Mouse (Mus musculus) hindbrain, embryonic 12.5 days (tissue): Measurements from ENCODE around the gene Tfam. TPM values are rescaled to one million over a fixed set of nuclear protein-coding genes. Genes with fewer than 3 reads are reported as not detected.
A peak's percentile ranks its signal among the peaks of the same experiment; 100 is the strongest.

Experiments
- ATAC-seq: fragments of 200-750 bp; cut with Nextera tagmentation; 2 replicates; pipeline ENCODE4 v1.8.0; 2017; ENCODE audit warnings: moderate TSS enrichment; ENCODE audit not compliant: low FRiP score
- H3K27ac ChIP-seq: fragments of 300-500 bp; sonication (generic); 2 replicates; pipeline ENCODE4 v1.5.1; 2016; ENCODE audit warnings: mild to moderate bottlenecking
- H3K27me3 ChIP-seq: fragments of 300-500 bp; sonication (generic); 2 replicates; pipeline ENCODE4 v1.6.1; 2016; ENCODE audit warnings: mild to moderate bottlenecking
- H3K36me3 ChIP-seq: fragments of 300-500 bp; sonication (generic); 2 replicates; pipeline ENCODE4 v1.6.1; 2016; ENCODE audit warnings: mild to moderate bottlenecking
- H3K4me1 ChIP-seq: fragments of 300-500 bp; sonication (generic); 2 replicates; pipeline ENCODE4 v1.6.1; 2016
- H3K4me2 ChIP-seq: fragments of 300-500 bp; sonication (generic); replicated peaks from 2 replicates; pipeline ENCODE4 v1.6.1; 2016; ENCODE audit warnings: mild to moderate bottlenecking
- H3K4me3 ChIP-seq: fragments of 300-500 bp; sonication (generic); 2 replicates; pipeline ENCODE4 v1.5.1; 2016; ENCODE audit warnings: mild to moderate bottlenecking
- H3K9ac ChIP-seq: fragments of 300-500 bp; sonication (generic); 2 replicates; pipeline ENCODE4 v1.6.1; 2016; ENCODE audit warnings: mild to moderate bottlenecking, moderate library complexity
- H3K9me3 ChIP-seq: fragments of 300-500 bp; sonication (generic); replicated peaks from 2 replicates; pipeline ENCODE4 v1.6.1; 2016; ENCODE audit warnings: mild to moderate bottlenecking
- WGBS: fragments of 180-500 bp; shearing (Covaris S2); methylation state at CpG from one replicate; pipeline ENCODE4 v1.1.7; 2016; 5-methylcytosine and 5-hydroxymethylcytosine counted together
- polyA plus RNA-seq: library from polyadenylated mRNA; unstranded; fragments of >200 nt; fragmentation: Nextera tagmentation; extraction: Ambion mirVana; gene quantifications from 2 replicates; pipeline ENCODE4 v1.2.1, GENCODE M21; 2016

The Tfam gene
- polyA plus RNA-seq, result 70.6 and 84.4 TPM in 2 replicates

GRCm38 (mm10) chr10:71238240-71238554, at the start of gene Tfam:
Tfam (minus strand) TSS chr10:71238280.
- Histone ChIP-seq H3K4me2 (peak within 1 kb of the TSS; percentile 79), H3K4me3 (peak within 1 kb of the TSS; percentile 79), H3K36me3 (peaks cover 21% of the 10 kb centered on the region), H3K9ac (peak within 1 kb of the TSS; percentile 80), H3K9me3 (no peaks in the 10 kb centered on the region), H3K27me3 (no peaks in the 10 kb centered on the region), H3K27ac (peak within 1 kb of the TSS; percentile 60), H3K4me1 (peaks cover 13% of the 10 kb centered on the region)
- ATAC-seq, result no peak
- WGBS, result 3% methylated on average over 7 of the region's 7 CpGs

GRCm38 (mm10) chr10:71285126-71285580, 47.1 kb upstream of the Tfam start, which contains the start of gene Ube2d1:
Ube2d1 (minus strand) TSS chr10:71285262.
- Histone ChIP-seq H3K27me3 (peaks cover 6% of the 10 kb centered on the region; the same call in 1 of the 2 replicates), H3K36me3 (0 out of 2 replicates have a peak, but pooled peaks cover 4% of the 10 kb centered on the region), H3K4me1 (peaks cover 35% of the 10 kb centered on the region), H3K9me3 (no peaks in the 10 kb centered on the region), H3K27ac (peak within 1 kb of the TSS; percentile 87), H3K9ac (peak within 1 kb of the TSS; percentile 95), H3K4me2 (peak within 1 kb of the TSS; percentile 66), H3K4me3 (peak within 1 kb of the TSS; percentile 97)
- ATAC-seq, result peak; percentile 96
- WGBS, result under 1% methylated on average over 50 of the region's 50 CpGs

GRCm38 (mm10) chr10:71284511-71285125, 46.5 kb upstream of the Tfam start:
- H3K36me3 ChIP-seq, result 0 out of 2 replicates have a peak, but pooled peaks cover 4% of the 10 kb centered on the region
- peak overlapping the region; percentile 97 for H3K4me3 ChIP-seq
- H3K9me3 ChIP-seq, result no peaks in the 10 kb centered on the region
- peak overlapping the region; percentile 87 for H3K27ac ChIP-seq
- WGBS, result under 1% methylated on average over 41 of the region's 41 CpGs
- H3K9ac ChIP-seq, result peak overlapping the region; percentile 95
- peaks cover 35% of the 10 kb centered on the region for H3K4me1 ChIP-seq
- peaks cover 6% of the 10 kb centered on the region; the same call in 1 of the 2 replicates for H3K27me3 ChIP-seq
- ATAC-seq, result peak; percentile 88
- H3K4me2 ChIP-seq, result peak overlapping the region; percentile 66

GRCm38 (mm10) chr10:71284131-71284510, 46.0 kb upstream of the Tfam start:
- H3K9me3 ChIP-seq, result no peaks in the 10 kb centered on the region
- WGBS, result 11% methylated on average over 8 of the region's 8 CpGs
- 0 out of 2 replicates have a peak, but pooled peaks cover 4% of the 10 kb centered on the region for H3K36me3 ChIP-seq
- H3K4me1 ChIP-seq, result peaks cover 35% of the 10 kb centered on the region
- peak overlapping the region; percentile 66 for H3K4me2 ChIP-seq
- H3K27ac ChIP-seq, result peak overlapping the region; percentile 87
- peak overlapping the region; percentile 97 for H3K4me3 ChIP-seq
- peaks cover 6% of the 10 kb centered on the region; the same call in 1 of the 2 replicates for H3K27me3 ChIP-seq
- peak overlapping the region; percentile 95 for H3K9ac ChIP-seq
- ATAC-seq, result no peak

- Histone ChIP-seq H3K27ac (peak overlapping the region; percentile 3; the same call in 1 of the 2 replicates), H3K4me1 (peaks cover 11% of the 10 kb centered on the region), H3K36me3 (no peaks in the 10 kb centered on the region), H3K4me3 (no peak overlapping the region), H3K9me3 (no peaks in the 10 kb centered on the region), H3K9ac (no peak overlapping the region), H3K4me2 (no peak overlapping the region), H3K27me3 (no peaks in the 10 kb centered on the region)
- 42% methylated on average over 9 of the region's 9 CpGs for WGBS
- peak; percentile 43; the same call in 1 of the 2 replicates for ATAC-seq
Measured at GRCm38 (mm10) chr10:71273008-71273739, 35.1 kb upstream of the Tfam start.

GRCm38 (mm10) chr10:71267973-71268372, 29.9 kb upstream of the Tfam start:
- Histone ChIP-seq H3K27me3 (no peaks in the 10 kb centered on the region), H3K9ac (no peak overlapping the region), H3K4me1 (peaks cover 10% of the 10 kb centered on the region), H3K4me2 (no peak overlapping the region), H3K27ac (no peak overlapping the region), H3K9me3 (no peaks in the 10 kb centered on the region), H3K36me3 (no peaks in the 10 kb centered on the region; the same call in 1 of the 2 replicates), H3K4me3 (no peak overlapping the region)
- WGBS, result 88% methylated on average over 2 of the region's 2 CpGs
- no peak for ATAC-seq

- Histone ChIP-seq H3K4me1 (0 out of 2 replicates have a peak, but pooled peaks cover 7% of the 10 kb centered on the region), H3K9ac (no peak overlapping the region), H3K9me3 (no peaks in the 10 kb centered on the region), H3K4me3 (no peak overlapping the region), H3K27ac (no peak overlapping the region), H3K4me2 (no peak overlapping the region), H3K27me3 (no peaks in the 10 kb centered on the region), H3K36me3 (no peaks in the 10 kb centered on the region; the same call in 1 of the 2 replicates)
- no peak for ATAC-seq
- 75% methylated on average over 11 of the region's 11 CpGs for WGBS
Measured at GRCm38 (mm10) chr10:71267511-71267910, 29.4 kb upstream of the Tfam start.

GRCm38 (mm10) chr10:71265067-71265466, 27.0 kb upstream of the Tfam start:
- ATAC-seq, result no peak
- Histone ChIP-seq H3K36me3 (peaks cover 14% of the 10 kb centered on the region), H3K9me3 (no peaks in the 10 kb centered on the region), H3K4me2 (no peak overlapping the region), H3K4me1 (0 out of 2 replicates have a peak, but pooled peaks cover 9% of the 10 kb centered on the region), H3K4me3 (no peak overlapping the region), H3K9ac (no peak overlapping the region), H3K27ac (no peak overlapping the region), H3K27me3 (no peaks in the 10 kb centered on the region)
- 91% methylated on average over 4 of the region's 4 CpGs for WGBS

GRCm38 (mm10) chr10:71261637-71262036, 23.6 kb upstream of the Tfam start:
- no peak overlapping the region for H3K4me3 ChIP-seq
- H3K27me3 ChIP-seq, result no peaks in the 10 kb centered on the region
- no peak overlapping the region for H3K4me2 ChIP-seq
- 0 out of 2 replicates have a peak, but pooled peaks cover 2% of the 10 kb centered on the region for H3K4me1 ChIP-seq
- no peak overlapping the region for H3K9ac ChIP-seq
- 88% methylated on average over 8 of the region's 8 CpGs for WGBS
- ATAC-seq, result no peak
- H3K36me3 ChIP-seq, result peaks cover 38% of the 10 kb centered on the region
- no peaks in the 10 kb centered on the region for H3K9me3 ChIP-seq
- H3K27ac ChIP-seq, result no peak overlapping the region

- Histone ChIP-seq H3K27me3 (no peaks in the 10 kb centered on the region), H3K36me3 (peaks cover 54% of the 10 kb centered on the region), H3K4me3 (no peak overlapping the region), H3K9ac (no peak overlapping the region), H3K9me3 (no peaks in the 10 kb centered on the region), H3K27ac (no peak overlapping the region), H3K4me2 (no peak overlapping the region), H3K4me1 (0 out of 2 replicates have a peak, but pooled peaks cover 2% of the 10 kb centered on the region)
- ATAC-seq, result no peak
- WGBS, result 69% methylated on average over 5 of the region's 5 CpGs
Measured at GRCm38 (mm10) chr10:71258943-71259342, 20.9 kb upstream of the Tfam start.

GRCm38 (mm10) chr10:71258516-71258915, 20.4 kb upstream of the Tfam start:
- no peak overlapping the region for H3K9ac ChIP-seq
- H3K4me1 ChIP-seq, result 0 out of 2 replicates have a peak, but pooled peaks cover 2% of the 10 kb centered on the region
- 88% methylated on average over 8 of the region's 8 CpGs for WGBS
- H3K27me3 ChIP-seq, result no peaks in the 10 kb centered on the region
- H3K27ac ChIP-seq, result no peak overlapping the region
- no peak for ATAC-seq
- H3K4me3 ChIP-seq, result no peak overlapping the region
- no peaks in the 10 kb centered on the region for H3K9me3 ChIP-seq
- peaks cover 54% of the 10 kb centered on the region for H3K36me3 ChIP-seq
- no peak overlapping the region for H3K4me2 ChIP-seq

GRCm38 (mm10) chr10:71253147-71253546, 15.1 kb upstream of the Tfam start:
- WGBS, result 72% methylated on average over 4 of the region's 4 CpGs
- Histone ChIP-seq H3K36me3 (peaks cover 24% of the 10 kb centered on the region), H3K27me3 (no peaks in the 10 kb centered on the region), H3K4me1 (no peaks in the 10 kb centered on the region), H3K4me2 (no peak overlapping the region), H3K4me3 (no peak overlapping the region), H3K9ac (no peak overlapping the region), H3K9me3 (no peaks in the 10 kb centered on the region), H3K27ac (no peak overlapping the region)
- ATAC-seq, result no peak
